Mouse (Mus musculus): ENCODE data around the gene Zfand3. TPM values are rescaled to one million over a fixed set of nuclear protein-coding genes. Genes with fewer than 3 reads are reported as not detected.

Zfand3 gene
- total and polyA plus RNA-seq, 3 experiments = 23.2 to 44.0 (median 23.5) TPM

- no peak for DNase-seq (ENCODE audit: extremely low read depth)
- TF ChIP-seq USF2 (conservative IDR thresholded peaks at IDR 0.05; ENCODE audit: low read depth, low read length) (no peak), GABPA (IDR thresholded peaks at IDR 0.05; ENCODE audit: insufficient replicate concordance, low read depth, low read length) (no peak), TBP (conservative IDR thresholded peaks at IDR 0.05; ENCODE audit: low read depth, low read length) (no peak), NELFE (IDR thresholded peaks at IDR 0.05; ENCODE audit: low read depth, low read length) (no peak), CHD1 (IDR thresholded peaks at IDR 0.05; ENCODE audit: low read depth, low read length) (no peak), MEF2A (IDR thresholded peaks at IDR 0.05; ENCODE audit: borderline replicate concordance, low read depth, low read length) (no peak), KAT2A (IDR thresholded peaks at IDR 0.05; ENCODE audit: insufficient replicate concordance, low read length) (no peak), POLR2AphosphoS2 (IDR thresholded peaks at IDR 0.05; ENCODE audit: low read depth, low read length) (no peak), JUND (conservative IDR thresholded peaks at IDR 0.05; ENCODE audit: low read depth, low read length) (no peak), MAX (IDR thresholded peaks at IDR 0.05; ENCODE audit: low read length) (no peak), IRF4 (IDR thresholded peaks at IDR 0.05; ENCODE audit: low read depth, low read length) (no peak), RCOR1 (conservative IDR thresholded peaks at IDR 0.05; ENCODE audit: low read depth, low read length) (no peak), MYC (IDR thresholded peaks at IDR 0.05; ENCODE audit: low read depth, low read length) (no peak), CTCF (conservative IDR thresholded peaks at IDR 0.05 in 1 of 2, IDR thresholded peaks at IDR 0.05 in 1 of 2; ENCODE audit: low read depth in 2 of 2, low read length in 2 of 2) (no peak), PAX5 (IDR thresholded peaks at IDR 0.05; ENCODE audit: low read length) (no peak), POLR2A (IDR thresholded peaks at IDR 0.05; ENCODE audit: low read depth, low read length) (no peak), HCFC1 (IDR thresholded peaks at IDR 0.05; ENCODE audit: low read depth, low read length) (no peak), RAD21 (IDR thresholded peaks at IDR 0.05; ENCODE audit: low read depth, low read length) (no peak), ELF1 (IDR thresholded peaks at IDR 0.05; ENCODE audit: low read depth, low read length) (no peak), ZMIZ1 (IDR thresholded peaks at IDR 0.05; ENCODE audit: low read depth, low read length) (no peak)
- Histone ChIP-seq H3K9ac (ENCODE audit: insufficient read depth, low read depth) (no peak overlapping the region), H3K4me2 (ENCODE audit: insufficient read depth, low read depth, poor library complexity, severe bottlenecking) (no peak overlapping the region), H3K27me3 (replicated peaks) (peaks cover 3% of the 10 kb centered on the region), H3K4me1 (ENCODE audit: control insufficient read depth in 1 of 2, insufficient read depth in 2 of 2) (peaks cover 0 to 11% of the 10 kb centered on the region in 2 experiments; a peak in 2 of 4 replicates), H3K79me2 (replicated peaks; ENCODE audit: control insufficient read depth, extremely low read depth, insufficient read depth, poor library complexity, severe bottlenecking) (no peaks in the 10 kb centered on the region), H3K9me3 (replicated peaks; ENCODE audit: low read length) (peaks cover 5% of the 10 kb centered on the region), H3K4me3 (replicated peaks in 1 of 3; ENCODE audit: low read depth in 2 of 3, low read length in 2 of 3, poor library complexity in 1 of 3) (no peak overlapping the region), H3K36me3 (replicated peaks in 1 of 2; ENCODE audit: control insufficient read depth in 1 of 2, insufficient read depth in 1 of 2, low read length in 1 of 2) (no peaks in the 10 kb centered on the region), H3K27ac (ENCODE audit: insufficient read depth, low read depth) (no peak overlapping the region)
- in situ Hi-C loops (cut with MboI; ENCODE audit: low pct_ligation_motif_present, low pct_unique_long_range_greater_than_20kb, low sequenced_read_pairs) (no loop called here), dilution Hi-C loops (cut with MboI; ENCODE audit: extremely low pct_ligation_motif_present, extremely low pct_unique_long_range_greater_than_20kb, low sequenced_read_pairs) (no loop called here)
Measured at GRCm38 (mm10) chr17:29979020-29979419, 25.5 kb upstream of the Zfand3 start.

GRCm38 (mm10) chr17:29979841-29980240 is 24.7 kb upstream of the Zfand3 start:
- Histone ChIP-seq H3K27me3 (replicated peaks) (peaks cover 5% of the 10 kb centered on the region), H3K4me1 (ENCODE audit: control insufficient read depth in 1 of 2, insufficient read depth in 2 of 2) (peaks cover 0 to 11% of the 10 kb centered on the region in 2 experiments; a peak in 2 of 4 replicates), H3K9me3 (replicated peaks; ENCODE audit: low read length) (peaks cover 5% of the 10 kb centered on the region), H3K79me2 (replicated peaks; ENCODE audit: control insufficient read depth, extremely low read depth, insufficient read depth, poor library complexity, severe bottlenecking) (no peaks in the 10 kb centered on the region), H3K4me2 (ENCODE audit: insufficient read depth, low read depth, poor library complexity, severe bottlenecking) (no peak overlapping the region), H3K36me3 (replicated peaks in 1 of 2; ENCODE audit: control insufficient read depth in 1 of 2, insufficient read depth in 1 of 2, low read length in 1 of 2) (no peaks in the 10 kb centered on the region), H3K27ac (ENCODE audit: insufficient read depth, low read depth) (no peak overlapping the region), H3K4me3 (replicated peaks in 1 of 3; ENCODE audit: low read depth in 2 of 3, low read length in 2 of 3, poor library complexity in 1 of 3) (no peak overlapping the region), H3K9ac (ENCODE audit: insufficient read depth, low read depth) (no peak overlapping the region)
- no peak for DNase-seq (ENCODE audit: extremely low read depth)
- dilution Hi-C loops (cut with MboI; ENCODE audit: extremely low pct_ligation_motif_present, extremely low pct_unique_long_range_greater_than_20kb, low sequenced_read_pairs) = no loop called here
- in situ Hi-C loops (cut with MboI; ENCODE audit: low pct_ligation_motif_present, low pct_unique_long_range_greater_than_20kb, low sequenced_read_pairs) = no loop called here
- no peak for TF ChIP-seq JUND (conservative IDR thresholded peaks at IDR 0.05; ENCODE audit: low read depth, low read length)
- peak; percentile 78 for TF ChIP-seq BHLHE40 (IDR thresholded peaks at IDR 0.05; ENCODE audit: low read depth, low read length)
